Mouse (Mus musculus) megakaryocyte, embryonic 14.5 days (primary cell): Measurements from ENCODE around the gene Arid4b.

Experiments used
- FLI1 ChIP-seq: IDR thresholded peaks from 2 replicates; pipeline ENCODE4 v1.6.1; 2012; ENCODE audit warnings: low read length, inconsistent platforms, mixed read lengths
- GATA1 ChIP-seq: IDR thresholded peaks from 3 replicates; pipeline ENCODE4 v1.6.1; 2012; ENCODE audit warnings: mixed read lengths, low read length, inconsistent platforms, borderline replicate concordance

- TF ChIP-seq GATA1: no peak
- no peak for TF ChIP-seq FLI1
Observed at GRCm38 (mm10) chr13:14088669-14089068, 25.6 kb downstream of the Arid4b start.
